Mouse (Mus musculus) MEL (cell line): ENCODE results near the gene Krtap3-1.

Source experiments
- CTCF ChIP-seq, 3 experiments: IDR thresholded peaks in 2 of 3; conservative IDR thresholded peaks in 1 of 3; 2 replicates each; pipeline ENCODE4 v1.5.1; 2011 to 2012; ENCODE audit warnings: low read length in 3 of 3, low read depth in 2 of 3, mild to moderate bottlenecking in 2 of 3, improper control_type of control experiment in 1 of 3, inconsistent platforms in 1 of 3, mixed read lengths in 1 of 3, moderate library complexity in 1 of 3; ENCODE audit not compliant: control insufficient read depth in 1 of 3, insufficient read depth in 1 of 3, poor library complexity in 1 of 3, severe bottlenecking in 1 of 3
- MYC ChIP-seq: IDR thresholded peaks from 2 replicates; pipeline ENCODE4 v1.6.1; 2011; ENCODE audit warnings: low read depth, mild to moderate bottlenecking, low read length, improper control_type of control experiment, moderate library complexity
- POLR2A ChIP-seq, 2 experiments: IDR thresholded peaks; 2 replicates each; pipeline ENCODE4 v1.6.1; 2011 to 2012; ENCODE audit warnings: low read length in 2 of 2, mild to moderate bottlenecking in 2 of 2, control low read depth in 1 of 2, improper control_type of control experiment in 1 of 2, low read depth in 1 of 2, moderate library complexity in 1 of 2; ENCODE audit not compliant: control insufficient read depth in 1 of 2, insufficient read depth in 1 of 2, poor library complexity in 1 of 2
- ZNF384 ChIP-seq: IDR thresholded peaks from 2 replicates; pipeline ENCODE4 v1.6.1; 2012; ENCODE audit warnings: low read depth, mild to moderate bottlenecking, inconsistent platforms, low read length, improper control_type of control experiment

- TF ChIP-seq ZNF384: no peak
- no peak for TF ChIP-seq CTCF (IDR thresholded peaks at IDR 0.05 in 2 of 3, conservative IDR thresholded peaks at IDR 0.05 in 1 of 3; ENCODE audit: control insufficient read depth in 1 of 3, insufficient read depth in 1 of 3, low read depth in 2 of 3, low read length in 3 of 3, poor library complexity in 1 of 3, severe bottlenecking in 1 of 3)
- no peak for TF ChIP-seq MYC
- TF ChIP-seq POLR2A (IDR thresholded peaks at IDR 0.05; ENCODE audit: control insufficient read depth in 1 of 2, insufficient read depth in 1 of 2, low read depth in 1 of 2, low read length in 2 of 2, poor library complexity in 1 of 2): no peak
These were observed 45.1 kb downstream of the Krtap3-1 start, which contains the start of gene Krt39 for GRCm38 (mm10) chr11:99521288-99521860.
